Mouse (Mus musculus) G1E-ER4 (cell line): ENCODE measurements around the gene Dnm2. TPM values are rescaled to one million over a fixed set of nuclear protein-coding genes. Genes with fewer than 3 reads are reported as not detected.

Source experiments
- GATA1 ChIP-seq: IDR thresholded peaks from one replicate; pipeline ENCODE4 v1.8.0; 2012; ENCODE audit warnings: low read length, inconsistent platforms
- polyA plus RNA-seq: library from polyadenylated mRNA; stranded (reverse); fragments of >175 nt; gene quantifications from 2 replicates; pipeline ENCODE4 v1.2.3, GENCODE M21; 2012

Dnm2 gene
- polyA plus RNA-seq, 1 experiment, result 485 TPM

DNA sequence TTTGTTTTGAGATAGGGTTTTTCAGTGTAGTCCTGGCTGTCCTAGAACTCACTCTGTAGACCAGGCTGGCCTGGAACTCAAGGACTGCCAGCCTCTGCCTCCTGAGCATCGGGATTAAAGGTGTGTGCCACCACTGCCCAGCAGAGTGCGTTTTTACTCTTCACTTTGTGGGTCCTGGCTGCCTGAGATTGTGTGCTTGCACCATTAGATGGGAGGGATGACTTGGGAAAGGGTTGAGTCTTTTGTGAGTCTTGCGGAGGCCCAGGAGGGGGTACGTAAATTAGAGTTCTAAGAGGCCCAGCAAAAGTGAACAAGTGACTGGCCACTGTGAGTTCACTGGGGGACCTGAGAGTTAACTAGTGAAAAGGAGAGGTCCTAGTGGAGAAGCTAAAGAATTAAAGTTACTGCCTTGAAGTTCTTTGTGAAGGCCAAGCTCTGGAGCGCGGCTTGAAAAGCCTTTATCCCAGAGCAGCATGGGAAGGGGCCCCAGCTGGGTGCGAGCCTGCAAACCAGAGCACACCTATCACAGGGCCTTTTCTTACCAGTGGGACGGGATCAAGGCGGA lies 120.7 kb downstream of the Dnm2 start:
- TF ChIP-seq GATA1, result no peak

DNA sequence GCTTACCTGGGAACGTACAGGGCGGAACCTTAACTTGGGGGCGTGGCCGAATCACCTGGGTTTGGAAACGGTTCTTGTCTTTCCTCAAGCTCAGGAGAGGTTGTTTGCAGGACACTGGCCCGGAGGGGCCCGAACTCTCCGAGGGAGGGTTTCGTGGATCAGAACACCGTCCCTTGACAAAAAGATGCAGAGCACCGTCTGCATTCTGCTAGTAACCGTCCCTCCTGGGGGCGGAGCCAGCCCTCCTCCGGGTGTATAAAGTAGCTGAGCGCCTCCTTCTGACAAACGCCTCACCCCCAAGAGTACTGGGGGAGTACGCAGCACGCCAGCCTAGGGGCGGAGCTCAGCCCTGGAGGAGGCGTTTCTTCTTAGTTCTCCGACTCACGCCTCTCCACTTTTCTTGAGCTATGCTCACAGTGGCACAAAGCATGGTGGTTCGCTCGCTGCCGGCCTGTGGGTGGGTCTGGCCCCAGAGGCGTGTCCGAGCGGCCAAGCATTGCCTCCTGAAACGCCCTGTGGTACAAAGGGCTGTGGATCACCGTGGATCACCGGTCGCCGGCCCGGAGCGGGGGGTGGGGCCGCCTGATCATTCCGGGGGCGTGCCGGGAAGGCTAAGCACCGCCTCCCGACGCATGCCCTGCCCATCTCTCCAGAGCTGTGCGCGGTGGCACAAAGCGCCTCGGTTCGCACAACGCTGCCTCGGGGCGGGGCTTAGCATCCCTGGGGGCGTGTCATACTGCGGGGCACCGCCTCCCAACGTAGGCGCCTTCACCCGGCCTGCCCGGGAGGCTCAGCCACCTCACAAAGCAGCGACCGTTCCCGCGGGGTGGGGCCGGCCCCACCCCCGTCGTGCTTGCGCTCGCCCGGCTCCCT lies 121.4 kb downstream of the Dnm2 start:
- no peak for TF ChIP-seq GATA1

DNA sequence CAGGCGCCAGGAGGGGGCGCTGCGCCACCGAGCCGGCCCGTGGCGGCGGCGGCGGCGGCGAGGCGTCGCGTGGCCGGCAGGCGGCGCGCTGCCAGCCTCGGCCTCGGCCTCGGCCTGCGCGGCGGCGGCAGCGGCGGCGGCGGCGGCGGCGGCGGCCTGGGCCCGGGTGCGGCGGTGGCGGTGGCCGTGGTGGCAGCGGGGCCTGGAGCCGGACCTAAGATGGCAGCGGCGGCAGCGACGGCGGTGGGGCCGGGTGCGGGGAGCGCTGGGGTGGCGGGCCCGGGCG lies 122.0 kb downstream of the Dnm2 start, which contains the start of gene Carm1:
Carm1 (plus strand) TSS at position 106 of the 286 bp plus-strand sequence.
- TF ChIP-seq GATA1, result no peak

DNA sequence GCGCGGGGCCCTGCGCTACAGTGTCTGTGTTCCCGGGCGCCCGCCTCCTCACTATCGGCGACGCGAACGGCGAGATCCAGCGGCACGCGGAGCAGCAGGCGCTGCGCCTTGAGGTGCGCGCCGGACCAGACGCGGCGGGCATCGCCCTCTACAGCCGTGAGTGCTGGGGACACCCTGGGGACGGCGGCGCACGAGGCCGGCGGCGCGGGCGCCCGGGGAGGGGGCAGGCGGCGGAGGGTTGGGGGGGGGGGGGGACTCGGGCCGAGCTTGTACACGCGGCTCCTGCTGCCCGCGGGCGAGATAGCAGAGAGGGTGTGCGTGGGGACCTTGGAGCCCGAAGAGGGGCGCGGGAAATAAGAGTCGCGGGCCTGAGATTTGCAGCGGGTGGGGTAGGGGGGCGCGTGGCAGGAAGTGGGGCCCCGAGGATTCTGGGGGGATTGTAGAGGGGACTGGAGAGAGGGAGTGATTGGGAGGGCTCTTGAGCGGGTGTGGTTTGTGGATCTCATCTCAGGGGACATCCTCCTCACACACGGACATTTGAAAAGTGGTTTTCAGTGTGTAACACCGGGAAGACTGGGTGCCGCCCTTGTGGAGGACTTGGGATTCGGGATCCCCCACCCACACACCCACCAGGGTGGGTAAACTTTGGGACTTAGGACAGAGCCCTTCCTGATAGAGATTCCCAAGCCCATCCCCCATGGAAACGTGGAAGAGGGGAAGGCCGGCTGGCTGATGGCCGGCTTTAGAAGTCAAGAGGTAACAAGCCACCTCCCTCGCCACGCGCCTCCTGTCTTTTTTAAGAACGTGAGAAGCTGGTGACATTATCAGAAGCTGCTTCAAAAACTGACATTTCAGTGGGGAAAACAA lies 122.6 kb downstream of the Dnm2 start:
- TF ChIP-seq GATA1, result no peak

DNA sequence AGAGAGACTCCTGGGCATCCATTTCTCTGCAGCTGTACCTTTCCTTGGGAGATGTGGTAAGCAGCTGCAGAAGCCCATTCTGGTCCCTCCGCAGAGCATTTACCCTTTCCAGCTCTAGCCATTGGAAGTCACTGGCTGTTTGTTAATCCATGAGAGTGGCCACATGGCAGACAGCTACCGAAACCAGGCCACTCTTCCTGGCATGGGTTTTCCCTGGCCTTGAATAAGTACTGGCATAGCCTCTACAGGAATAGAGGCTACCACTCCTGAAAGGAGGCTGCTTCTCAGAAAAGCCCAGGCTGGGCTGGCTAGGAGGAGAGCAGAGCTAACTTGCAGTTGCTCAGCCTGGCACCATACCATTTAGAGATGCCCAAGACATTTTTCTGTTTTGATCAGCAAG lies 126.3 kb downstream of the Dnm2 start:
- TF ChIP-seq GATA1, result no peak

DNA sequence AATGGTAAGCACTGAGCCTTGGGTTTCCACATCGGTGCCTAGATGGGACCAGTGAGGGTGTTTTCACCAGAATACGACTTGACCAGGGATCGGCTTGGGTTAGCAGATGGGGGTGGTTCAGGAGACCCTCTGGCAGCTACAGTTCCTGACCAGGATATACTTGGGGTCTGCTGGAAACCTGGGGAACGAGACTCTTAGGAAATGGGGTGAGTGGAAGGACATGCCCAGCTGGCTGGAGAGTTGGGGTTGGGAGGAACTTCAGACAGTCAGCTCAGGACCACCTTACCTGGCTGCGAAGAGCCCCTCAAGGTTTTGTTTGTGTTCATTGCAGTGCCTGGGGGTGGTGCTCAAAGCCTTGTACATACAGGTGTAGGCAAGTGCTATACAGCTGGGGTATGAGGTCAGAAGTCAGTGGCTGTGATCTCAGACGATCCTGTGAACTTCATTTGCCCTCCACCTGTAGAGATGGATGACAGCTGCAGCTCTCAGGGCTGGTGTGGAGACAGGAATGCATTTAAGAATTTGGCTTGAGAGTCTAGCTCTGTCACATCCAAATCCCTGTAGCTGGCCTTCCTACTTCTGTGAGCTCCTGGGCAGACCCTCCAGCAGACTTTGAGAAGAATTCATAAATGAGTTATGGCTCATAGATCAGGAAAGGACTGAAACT lies 129.0 kb downstream of the Dnm2 start:
- TF ChIP-seq GATA1, result no peak

DNA sequence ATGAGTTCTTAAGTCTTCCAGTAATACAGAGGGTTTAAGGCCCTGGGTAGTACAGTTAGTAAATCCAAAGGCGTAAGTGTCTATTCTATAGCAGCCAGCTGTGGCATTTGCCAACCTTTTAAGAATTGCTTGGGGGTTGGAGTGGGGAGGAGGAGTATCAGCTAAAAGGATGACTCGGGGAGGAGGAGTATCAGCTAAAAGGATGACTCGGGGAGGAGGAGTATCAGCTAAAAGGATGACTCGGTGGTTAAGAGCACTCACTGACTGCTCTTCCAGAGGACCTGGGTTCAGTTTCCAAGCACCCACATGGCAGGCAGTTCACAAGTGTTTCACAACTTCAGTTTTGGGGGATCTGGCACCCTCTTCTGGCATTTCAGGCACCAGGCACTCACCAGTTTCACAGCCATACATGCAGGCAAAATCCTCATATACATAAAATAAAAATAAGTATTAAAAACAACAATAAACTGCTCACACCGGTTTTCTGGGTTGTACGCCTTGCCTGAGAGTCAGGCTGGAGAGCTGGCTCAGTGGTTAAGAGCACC lies 130.6 kb downstream of the Dnm2 start:
- TF ChIP-seq GATA1, result no peak

DNA sequence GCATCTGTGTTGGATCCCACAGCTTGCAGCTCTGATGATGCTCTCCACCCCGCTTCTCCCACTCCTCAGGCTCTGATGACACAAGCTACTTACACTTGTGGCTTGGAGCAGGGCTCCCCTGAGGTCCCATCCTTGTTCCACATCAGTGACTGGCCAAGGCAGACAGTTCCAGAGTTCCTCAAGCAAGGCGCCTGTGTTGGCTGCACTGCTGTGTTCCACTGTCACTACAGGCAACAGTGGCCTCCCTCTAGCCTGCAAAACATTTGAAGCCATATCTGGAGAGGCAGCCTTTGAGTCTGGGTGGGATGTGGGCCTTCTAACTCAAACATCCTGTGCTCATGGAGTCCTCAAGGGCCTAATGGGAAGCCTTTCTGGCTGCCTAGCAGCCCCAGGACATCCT lies 132.3 kb downstream of the Dnm2 start:
- TF ChIP-seq GATA1, result no peak

Other genes starting within 250 kb of the Dnm2 start
- gene Keap1, start 185.5 kb upstream of the Dnm2 start, polyA plus RNA-seq, result 79.1 and 86.5 TPM in 2 replicates
- not detected in 2 replicates for gene S1pr5, start 176.5 kb upstream of the Dnm2 start, polyA plus RNA-seq
- gene Atg4d, start 159.6 kb upstream of the Dnm2 start, polyA plus RNA-seq, result 25.8 and 27.7 TPM in 2 replicates
- 43.4 and 53.0 TPM in 2 replicates for gene Kri1, start 136.9 kb upstream of the Dnm2 start, polyA plus RNA-seq
- 27.5 and 28.0 TPM in 2 replicates for gene Cdkn2d, start 133.5 kb upstream of the Dnm2 start, polyA plus RNA-seq
- not detected in 2 replicates for gene Ap1m2, start 112.6 kb upstream of the Dnm2 start, polyA plus RNA-seq
- gene Slc44a2, start 104.2 kb upstream of the Dnm2 start, polyA plus RNA-seq, result 24.3 and 31.9 TPM in 2 replicates
- gene Ilf3, start 57.0 kb upstream of the Dnm2 start, polyA plus RNA-seq, result 133 TPM in 2 replicates
- 77.4 and 86.9 TPM in 2 replicates for gene Qtrt1, start 13.1 kb upstream of the Dnm2 start, polyA plus RNA-seq
- gene Tmed1, start 85.3 kb downstream of the Dnm2 start, polyA plus RNA-seq, result 10.4 and 15.4 TPM in 2 replicates
- 0.53 and 0.54 TPM in 2 replicates for gene AB124611, start 101.3 kb downstream of the Dnm2 start, polyA plus RNA-seq
- 135 and 151 TPM in 2 replicates for gene Carm1, start 122.0 kb downstream of the Dnm2 start, polyA plus RNA-seq
- gene Timm29, start 167.8 kb downstream of the Dnm2 start, polyA plus RNA-seq, result 17.9 and 24.7 TPM in 2 replicates
- gene Yipf2, start 167.9 kb downstream of the Dnm2 start, polyA plus RNA-seq, result 3.3 and 4.6 TPM in 2 replicates
- 259 and 283 TPM in 2 replicates for gene Smarca4, start 191.3 kb downstream of the Dnm2 start, polyA plus RNA-seq